Mouse (Mus musculus): ENCODE data around the gene Mvd. TPM values are rescaled to one million over a fixed set of nuclear protein-coding genes. Genes with fewer than 3 reads are reported as not detected.

Gene Mvd
- polyA plus RNA-seq, 1 experiment from 2014 or later = 14.4 TPM

GRCm38 (mm10) chr8:122462510-122462909 lies 19.3 kb upstream of the Mvd start:
- Histone ChIP-seq H3K27me3 (ENCODE audit: control insufficient read depth, insufficient read depth, low read length) (peaks cover 19% of the 10 kb centered on the region), H3K36me3 (ENCODE audit: control insufficient read depth, insufficient read depth, low read length) (peaks cover 24% of the 10 kb centered on the region), H3K27ac (replicated peaks in 1 of 2; ENCODE audit: control insufficient read depth in 1 of 2, insufficient read depth in 1 of 2, low read depth in 2 of 2, low read length in 2 of 2) (no peak overlapping the region), H3K4me2 (ENCODE audit: low read length) (no peak overlapping the region), H3K9me3 (ENCODE audit: control insufficient read depth, low read length) (no peaks in the 10 kb centered on the region), H3K4me1 (ENCODE audit: control insufficient read depth in 2 of 2, insufficient read depth in 2 of 2, low read length in 2 of 2) (peaks cover 32 to 33% of the 10 kb centered on the region in 2 experiments), H3K4me3 (ENCODE audit: control insufficient read depth in 1 of 2, insufficient read depth in 1 of 2, low read depth in 1 of 2, low read length in 2 of 2) (no peak overlapping the region), H3K9ac (ENCODE audit: low read length) (no peak overlapping the region)
- no peak for ATAC-seq (ENCODE audit: insufficient number of reproducible peaks, insufficient read depth, low FRiP score, low read depth)
- WGBS = 56% methylated on average over 8 of the region's 8 CpGs

GRCm38 (mm10) chr8:122461473-122462148 lies 18.4 kb upstream of the Mvd start:
- Histone ChIP-seq H3K27me3 (ENCODE audit: control insufficient read depth, insufficient read depth, low read length) (peaks cover 19% of the 10 kb centered on the region), H3K27ac (replicated peaks in 1 of 2; ENCODE audit: control insufficient read depth in 1 of 2, insufficient read depth in 1 of 2, low read depth in 2 of 2, low read length in 2 of 2) (no peak overlapping the region), H3K4me1 (ENCODE audit: control insufficient read depth in 2 of 2, insufficient read depth in 2 of 2, low read length in 2 of 2) (peaks cover 33% of the 10 kb centered on the region in 2 experiments), H3K9me3 (ENCODE audit: control insufficient read depth, low read length) (no peaks in the 10 kb centered on the region), H3K36me3 (ENCODE audit: control insufficient read depth, insufficient read depth, low read length) (peaks cover 15% of the 10 kb centered on the region), H3K4me2 (ENCODE audit: low read length) (no peak overlapping the region), H3K4me3 (ENCODE audit: control insufficient read depth in 1 of 2, insufficient read depth in 1 of 2, low read depth in 1 of 2, low read length in 2 of 2) (no peak overlapping the region), H3K9ac (ENCODE audit: low read length) (no peak overlapping the region)
- 63% methylated on average over 11 of the region's 11 CpGs for WGBS
- ATAC-seq (ENCODE audit: insufficient number of reproducible peaks, insufficient read depth, low FRiP score, low read depth) = no peak

- peak; percentile 40 for ATAC-seq (ENCODE audit: insufficient number of reproducible peaks, insufficient read depth, low FRiP score, low read depth)
- peaks cover 19% of the 10 kb centered on the region for H3K27me3 ChIP-seq (ENCODE audit: control insufficient read depth, insufficient read depth, low read length)
- H3K36me3 ChIP-seq (ENCODE audit: control insufficient read depth, insufficient read depth, low read length) = peaks cover 7% of the 10 kb centered on the region
- H3K9me3 ChIP-seq (ENCODE audit: control insufficient read depth, low read length) = no peaks in the 10 kb centered on the region
- 4% methylated on average over 55 of the region's 56 CpGs for WGBS
- peak within 1 kb of the TSS; percentile 81 for H3K4me2 ChIP-seq (ENCODE audit: low read length)
- peak within 1 kb of the TSS; percentile 38 to 42 for H3K4me3 ChIP-seq (ENCODE audit: control insufficient read depth in 1 of 2, insufficient read depth in 1 of 2, low read depth in 1 of 2, low read length in 2 of 2)
- peak within 1 kb of the TSS; percentile 64 for H3K9ac ChIP-seq (ENCODE audit: low read length)
- no peak within 1 kb of the TSS for H3K27ac ChIP-seq (replicated peaks in 1 of 2; ENCODE audit: control insufficient read depth in 1 of 2, insufficient read depth in 1 of 2, low read depth in 2 of 2, low read length in 2 of 2)
- H3K4me1 ChIP-seq (ENCODE audit: control insufficient read depth in 2 of 2, insufficient read depth in 2 of 2, low read length in 2 of 2) = peaks cover 33% of the 10 kb centered on the region in 2 experiments
Measured at GRCm38 (mm10) chr8:122460524-122461472, 17.6 kb upstream of the Mvd start, which contains the start of gene Snai3. Gene Snai3 (minus strand): TSS chr8:122460733.

- H3K27me3 ChIP-seq (ENCODE audit: control insufficient read depth, insufficient read depth, low read length) = peaks cover 19% of the 10 kb centered on the region
- WGBS = 22% methylated on average over 7 of the region's 7 CpGs
- H3K27ac ChIP-seq (replicated peaks in 1 of 2; ENCODE audit: control insufficient read depth in 1 of 2, insufficient read depth in 1 of 2, low read depth in 2 of 2, low read length in 2 of 2) = no peak overlapping the region
- no peaks in the 10 kb centered on the region for H3K9me3 ChIP-seq (ENCODE audit: control insufficient read depth, low read length)
- peak overlapping the region; percentile 38 to 42 for H3K4me3 ChIP-seq (ENCODE audit: control insufficient read depth in 1 of 2, insufficient read depth in 1 of 2, low read depth in 1 of 2, low read length in 2 of 2)
- peaks cover 33% of the 10 kb centered on the region in 2 experiments for H3K4me1 ChIP-seq (ENCODE audit: control insufficient read depth in 2 of 2, insufficient read depth in 2 of 2, low read length in 2 of 2)
- H3K9ac ChIP-seq (ENCODE audit: low read length) = peak overlapping the region; percentile 64
- peak overlapping the region; percentile 81 for H3K4me2 ChIP-seq (ENCODE audit: low read length)
- ATAC-seq (ENCODE audit: insufficient number of reproducible peaks, insufficient read depth, low FRiP score, low read depth) = no peak
- no peaks in the 10 kb centered on the region for H3K36me3 ChIP-seq (ENCODE audit: control insufficient read depth, insufficient read depth, low read length)
Measured at GRCm38 (mm10) chr8:122459990-122460389, 16.8 kb upstream of the Mvd start.

- no peaks in the 10 kb centered on the region for H3K36me3 ChIP-seq (ENCODE audit: control insufficient read depth, insufficient read depth, low read length)
- ATAC-seq (ENCODE audit: insufficient number of reproducible peaks, insufficient read depth, low FRiP score, low read depth) = no peak
- H3K4me2 ChIP-seq (ENCODE audit: low read length) = peak overlapping the region; percentile 81
- H3K4me3 ChIP-seq (ENCODE audit: control insufficient read depth in 1 of 2, insufficient read depth in 1 of 2, low read depth in 1 of 2, low read length in 2 of 2) = no peak overlapping the region
- peaks cover 33% of the 10 kb centered on the region in 2 experiments for H3K4me1 ChIP-seq (ENCODE audit: control insufficient read depth in 2 of 2, insufficient read depth in 2 of 2, low read length in 2 of 2)
- WGBS = 63% methylated on average over 5 of the region's 6 CpGs
- no peaks in the 10 kb centered on the region for H3K9me3 ChIP-seq (ENCODE audit: control insufficient read depth, low read length)
- no peak overlapping the region for H3K27ac ChIP-seq (replicated peaks in 1 of 2; ENCODE audit: control insufficient read depth in 1 of 2, insufficient read depth in 1 of 2, low read depth in 2 of 2, low read length in 2 of 2)
- H3K27me3 ChIP-seq (ENCODE audit: control insufficient read depth, insufficient read depth, low read length) = peaks cover 19% of the 10 kb centered on the region
- 0 out of 2 replicates have a peak overlapping the region, but pooled peaks have one; percentile 64 for H3K9ac ChIP-seq (ENCODE audit: low read length)
Measured at GRCm38 (mm10) chr8:122459218-122459900, 16.1 kb upstream of the Mvd start.

- H3K4me1 ChIP-seq (ENCODE audit: control insufficient read depth in 2 of 2, insufficient read depth in 2 of 2, low read length in 2 of 2) = peaks cover 28 to 35% of the 10 kb centered on the region in 2 experiments
- 66% methylated on average over 11 of the region's 11 CpGs for WGBS
Measured at GRCm38 (mm10) chr8:122457171-122457570, 13.9 kb upstream of the Mvd start.

GRCm38 (mm10) chr8:122454409-122454808 lies 11.2 kb upstream of the Mvd start:
- peaks cover 23 to 35% of the 10 kb centered on the region in 2 experiments for H3K4me1 ChIP-seq (ENCODE audit: control insufficient read depth in 2 of 2, insufficient read depth in 2 of 2, low read length in 2 of 2)
- 87% methylated on average over 6 of the region's 6 CpGs for WGBS

More at GRCm38 (mm10) chr8:122457171-122457570, 13.9 kb upstream of the Mvd start:
- H3K9ac ChIP-seq (ENCODE audit: low read length) = 0 out of 2 replicates have a peak overlapping the region, but pooled peaks have one; percentile 11
- H3K27me3 ChIP-seq (ENCODE audit: control insufficient read depth, insufficient read depth, low read length) = peaks cover 19% of the 10 kb centered on the region
- H3K4me2 ChIP-seq (ENCODE audit: low read length) = no peak overlapping the region
- H3K4me3 ChIP-seq (ENCODE audit: control insufficient read depth in 1 of 2, insufficient read depth in 1 of 2, low read depth in 1 of 2, low read length in 2 of 2) = no peak overlapping the region
- H3K9me3 ChIP-seq (ENCODE audit: control insufficient read depth, low read length) = no peaks in the 10 kb centered on the region
- no peaks in the 10 kb centered on the region for H3K36me3 ChIP-seq (ENCODE audit: control insufficient read depth, insufficient read depth, low read length)
- ATAC-seq (ENCODE audit: insufficient number of reproducible peaks, insufficient read depth, low FRiP score, low read depth) = no peak
- H3K27ac ChIP-seq (replicated peaks in 1 of 2; ENCODE audit: control insufficient read depth in 1 of 2, insufficient read depth in 1 of 2, low read depth in 2 of 2, low read length in 2 of 2) = no peak overlapping the region

More at GRCm38 (mm10) chr8:122454409-122454808, 11.2 kb upstream of the Mvd start:
- Histone ChIP-seq H3K27ac (replicated peaks in 1 of 2; ENCODE audit: control insufficient read depth in 1 of 2, insufficient read depth in 1 of 2, low read depth in 2 of 2, low read length in 2 of 2) (no peak overlapping the region), H3K4me3 (ENCODE audit: control insufficient read depth in 1 of 2, insufficient read depth in 1 of 2, low read depth in 1 of 2, low read length in 2 of 2) (no peak overlapping the region), H3K4me2 (ENCODE audit: low read length) (no peak overlapping the region), H3K27me3 (ENCODE audit: control insufficient read depth, insufficient read depth, low read length) (peaks cover 6% of the 10 kb centered on the region; the same call in 1 of the 2 replicates), H3K9ac (ENCODE audit: low read length) (no peak overlapping the region), H3K9me3 (ENCODE audit: control insufficient read depth, low read length) (no peaks in the 10 kb centered on the region), H3K36me3 (ENCODE audit: control insufficient read depth, insufficient read depth, low read length) (no peaks in the 10 kb centered on the region)
- ATAC-seq (ENCODE audit: insufficient number of reproducible peaks, insufficient read depth, low FRiP score, low read depth) = no peak
